Mouse (Mus musculus) stomach, embryonic 14.5 days (tissue): ENCODE results near the gene Ywhae. TPM values are rescaled to one million over a fixed set of nuclear protein-coding genes. Genes with fewer than 3 reads are reported as not detected.

Experiments
- ATAC-seq: fragments of 200-750 bp; cut with Nextera tagmentation; 2 replicates; pipeline ENCODE4 v1.8.0; 2017; ENCODE audit warnings: low read depth, moderate TSS enrichment; ENCODE audit not compliant: insufficient number of reproducible peaks, insufficient read depth, low FRiP score
- H3K27ac ChIP-seq: fragments of 300-500 bp; sonication (generic); 2 replicates; pipeline ENCODE4 v1.5.1; 2014; ENCODE audit warnings: mild to moderate bottlenecking, low read length, moderate library complexity, mixed read lengths
- H3K27me3 ChIP-seq: fragments of 300-500 bp; sonication (generic); 2 replicates; pipeline ENCODE4 v1.6.1; 2014; ENCODE audit warnings: low read length, control low read depth, mixed read lengths; ENCODE audit not compliant: control insufficient read depth, insufficient read depth
- H3K36me3 ChIP-seq: fragments of 300-500 bp; sonication (generic); 2 replicates; pipeline ENCODE4 v1.6.1; 2014; ENCODE audit warnings: mild to moderate bottlenecking, control low read depth, low read length, moderate library complexity, mixed read lengths; ENCODE audit not compliant: control insufficient read depth, insufficient read depth
- H3K4me1 ChIP-seq: fragments of 300-500 bp; sonication (generic); 2 replicates; pipeline ENCODE4 v1.6.1; 2014; ENCODE audit warnings: low read length, control low read depth, mixed read lengths; ENCODE audit not compliant: control insufficient read depth, insufficient read depth
- H3K4me2 ChIP-seq: fragments of 300-500 bp; sonication (generic); replicated peaks from 2 replicates; pipeline ENCODE4 v1.6.1; 2014; ENCODE audit warnings: low read depth, low read length, control low read depth
- H3K4me3 ChIP-seq: fragments of 300-500 bp; sonication (generic); 2 replicates; pipeline ENCODE4 v1.5.1; 2014; ENCODE audit warnings: low read depth, low read length, control low read depth
- H3K9ac ChIP-seq: fragments of 300-500 bp; sonication (generic); replicated peaks from 2 replicates; pipeline ENCODE4 v1.6.1; 2014; ENCODE audit warnings: low read depth, mild to moderate bottlenecking, control low read depth, low read length, moderate library complexity, mixed read lengths
- H3K9me3 ChIP-seq: fragments of 300-500 bp; sonication (generic); 2 replicates; pipeline ENCODE4 v1.6.1; 2016; ENCODE audit warnings: low read depth, low read length, control low read depth; ENCODE audit not compliant: control insufficient read depth
- WGBS: fragments of 180-500 bp; shearing (Covaris S2); extraction: QIAGEN DNeasy Blood & Tissue Kit; methylation state at CpG from one replicate; pipeline ENCODE4 v1.1.7; 2014; 5-methylcytosine and 5-hydroxymethylcytosine counted together
- polyA plus RNA-seq: library from polyadenylated mRNA; unstranded; fragments of >200 nt; fragmentation: Nextera tagmentation; extraction: Ambion mirVana; gene quantifications from 2 replicates; pipeline ENCODE4 v1.2.1, GENCODE M21; 2014

Gene Ywhae
- polyA plus RNA-seq, 1 experiment from 2014 or later = 887 TPM

DNA sequence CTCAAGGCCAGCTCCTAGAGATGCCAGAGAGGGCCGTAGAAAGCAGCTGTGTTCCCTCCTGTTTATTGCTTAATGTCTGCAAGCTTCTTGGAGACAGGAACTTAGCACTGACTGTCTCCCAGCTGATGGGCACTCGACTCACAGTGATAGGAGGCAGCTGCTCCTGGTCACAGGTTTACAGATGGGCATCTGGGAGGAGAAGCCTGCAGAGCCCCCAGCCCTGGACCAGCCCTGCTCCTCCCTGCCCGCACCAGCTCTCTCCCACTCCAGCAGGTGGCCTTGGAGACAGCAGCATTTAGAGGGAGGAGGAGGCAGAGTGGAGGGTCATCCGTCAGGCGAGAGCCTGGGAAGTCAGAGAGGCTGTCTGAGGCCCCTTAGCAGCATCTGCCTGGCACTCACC, 74.8 kb downstream of the Ywhae start:
- Histone ChIP-seq H3K9me3 (no peaks in the 10 kb centered on the region), H3K27ac (no peak overlapping the region), H3K9ac (no peak overlapping the region), H3K4me1 (peaks cover 15% of the 10 kb centered on the region), H3K27me3 (no peaks in the 10 kb centered on the region), H3K4me2 (no peak overlapping the region), H3K4me3 (no peak overlapping the region), H3K36me3 (no peaks in the 10 kb centered on the region)
- 17% methylated on average over 5 of the region's 5 CpGs for WGBS
- peak; percentile 40; the same call in 1 of the 2 replicates for ATAC-seq

GRCm38 (mm10) chr11:75810526-75810925, 77.9 kb downstream of the Ywhae start:
- Histone ChIP-seq H3K27me3 (no peaks in the 10 kb centered on the region), H3K36me3 (no peaks in the 10 kb centered on the region), H3K4me2 (no peak overlapping the region), H3K27ac (peak overlapping the region; percentile 3; the same call in 1 of the 2 replicates), H3K9me3 (no peaks in the 10 kb centered on the region), H3K9ac (no peak overlapping the region), H3K4me3 (no peak overlapping the region), H3K4me1 (peaks cover 28% of the 10 kb centered on the region)
- 92% methylated on average over 3 of the region's 3 CpGs for WGBS
- no peak for ATAC-seq

DNA sequence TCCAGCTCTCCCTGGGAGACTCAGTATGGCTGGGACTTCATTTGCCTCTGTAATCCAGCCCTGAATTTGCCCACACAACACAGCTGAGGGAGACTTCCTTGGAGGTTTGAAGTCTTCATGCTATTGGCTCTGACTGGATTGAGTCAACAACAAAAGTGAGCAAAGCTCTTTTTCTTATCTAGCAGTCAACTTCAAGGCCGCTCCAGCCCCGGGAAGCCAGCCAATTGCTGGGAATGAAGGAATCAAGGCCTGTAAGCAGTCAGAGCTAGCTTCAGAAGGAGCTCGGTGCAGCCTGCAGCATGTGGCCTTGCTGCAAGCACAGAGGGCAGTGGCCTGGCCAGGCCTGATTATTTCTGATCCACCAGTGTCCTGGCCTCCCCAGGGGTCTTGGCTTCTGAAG, 79.2 kb downstream of the Ywhae start:
- no peak overlapping the region for H3K9ac ChIP-seq
- no peak overlapping the region for H3K4me2 ChIP-seq
- H3K36me3 ChIP-seq = no peaks in the 10 kb centered on the region
- H3K9me3 ChIP-seq = no peaks in the 10 kb centered on the region
- H3K27me3 ChIP-seq = no peaks in the 10 kb centered on the region
- H3K27ac ChIP-seq = peak overlapping the region; percentile 95
- no peak overlapping the region for H3K4me3 ChIP-seq
- peaks cover 28% of the 10 kb centered on the region for H3K4me1 ChIP-seq
- peak; percentile 77 for ATAC-seq
- 18% methylated on average over 3 of the region's 3 CpGs for WGBS

DNA sequence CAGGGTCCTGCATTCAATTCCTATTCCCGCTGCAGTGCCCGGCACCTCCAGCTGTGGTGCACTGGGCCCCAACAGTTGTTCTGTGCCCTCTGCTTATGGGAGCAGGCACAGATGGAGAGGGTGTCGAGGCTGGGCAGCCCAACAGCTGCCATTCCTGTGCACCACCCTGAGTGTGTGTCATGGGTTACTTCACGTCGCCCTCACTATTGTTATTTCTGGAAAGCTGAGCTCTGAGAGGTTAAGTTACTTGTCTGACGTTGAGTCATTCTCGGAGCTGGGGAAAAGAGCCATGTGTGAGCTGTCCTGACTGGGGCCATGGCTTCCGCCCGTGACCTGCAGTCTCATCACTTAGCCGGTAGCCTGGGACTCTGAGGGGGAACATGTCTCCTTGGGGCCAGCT, 80.4 kb downstream of the Ywhae start:
- ATAC-seq = no peak
- H3K27ac ChIP-seq = peak overlapping the region; percentile 95

More for the DNA sequence above, 80.4 kb downstream of the Ywhae start:
- Histone ChIP-seq H3K4me1 (peaks cover 24% of the 10 kb centered on the region), H3K4me3 (no peak overlapping the region), H3K4me2 (no peak overlapping the region), H3K9ac (no peak overlapping the region), H3K36me3 (no peaks in the 10 kb centered on the region), H3K9me3 (no peaks in the 10 kb centered on the region), H3K27me3 (no peaks in the 10 kb centered on the region)
- 48% methylated on average over 10 of the region's 10 CpGs for WGBS

Other genes with a start within 250 kb of the Ywhae start
- 79.7 and 79.8 TPM in 2 replicates for gene Prpf8, start 246.1 kb upstream of the Ywhae start, polyA plus RNA-seq
- gene Rilp, start 222.8 kb upstream of the Ywhae start, polyA plus RNA-seq = 0.32 and 0.60 TPM in 2 replicates
- 4.8 and 5.4 TPM in 2 replicates for gene Scarf1, start 219.3 kb upstream of the Ywhae start, polyA plus RNA-seq
- gene Slc43a2, start 201.2 kb upstream of the Ywhae start, polyA plus RNA-seq = 4.0 and 5.1 TPM in 2 replicates
- 74.4 and 91.8 TPM in 2 replicates for gene Pitpna, start 144.8 kb upstream of the Ywhae start, polyA plus RNA-seq
- 25.9 and 27.7 TPM in 2 replicates for gene Inpp5k, start 101.9 kb upstream of the Ywhae start, polyA plus RNA-seq
- gene Myo1c, start 82.4 kb upstream of the Ywhae start, polyA plus RNA-seq = 31.2 and 34.3 TPM in 2 replicates
- gene Crk, start 53.6 kb upstream of the Ywhae start, polyA plus RNA-seq = 101 and 104 TPM in 2 replicates
- gene Doc2b, start 63.2 kb downstream of the Ywhae start, polyA plus RNA-seq = 2.5 and 2.6 TPM in 2 replicates
- gene Rph3al, start 205.6 kb downstream of the Ywhae start, polyA plus RNA-seq = 8.6 and 10.6 TPM in 2 replicates